Mouse (Mus musculus): ENCODE results near the gene Tmprss13. TPM values are rescaled to one million over a fixed set of nuclear protein-coding genes. Genes with fewer than 3 reads are reported as not detected.

Tmprss13 gene
- polyA plus RNA-seq (2015; fragmentation: Nextera tagmentation; extraction: Ambion mirVana) = 17.5 and 19.6 TPM in 2 replicates

DNA sequence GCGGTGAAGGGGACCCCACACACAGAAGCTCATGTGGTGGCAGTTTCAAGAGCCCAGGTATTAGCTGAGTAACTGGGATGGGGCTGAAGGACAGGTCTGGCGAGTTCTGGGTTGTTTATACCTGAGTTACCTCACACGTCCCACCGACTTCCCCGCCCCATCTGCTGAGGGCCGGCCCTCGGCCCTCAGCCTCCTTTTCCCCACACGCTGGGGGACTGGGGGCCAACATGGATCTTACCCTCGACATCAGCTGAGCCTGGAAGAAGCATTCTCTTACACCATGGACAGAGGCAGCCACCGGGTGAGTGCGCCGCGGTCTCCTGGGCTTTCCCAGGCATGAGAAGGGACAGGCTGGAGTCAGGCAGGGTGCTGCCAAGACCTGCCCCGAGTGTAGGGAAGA lies at the start of gene Tmprss13:
TSS of gene Tmprss13 (plus strand) at position 246 of the 400 bp plus-strand sequence.

DNA sequence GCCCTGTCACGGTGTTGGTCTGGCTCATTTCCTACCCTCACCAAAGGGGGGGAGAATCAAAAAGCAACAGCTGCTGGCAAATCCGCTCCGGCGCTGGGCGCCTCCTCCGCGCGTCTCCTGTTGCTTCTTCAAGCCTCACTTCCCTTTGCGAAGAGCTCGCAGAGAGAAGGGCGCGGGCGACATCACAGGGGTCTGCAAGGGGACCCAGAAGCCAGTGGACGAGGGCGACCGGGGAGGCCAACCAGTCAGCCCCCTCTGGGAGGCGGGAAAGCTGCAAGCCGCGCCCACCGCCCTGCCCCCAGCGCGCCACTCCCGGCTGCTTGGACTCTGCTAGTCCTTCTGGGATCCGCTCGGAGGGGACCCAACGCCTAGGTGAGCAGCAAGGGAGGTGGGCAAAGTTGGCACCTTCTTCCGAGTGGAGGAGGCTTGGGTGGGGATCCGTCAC lies 51.2 kb downstream of the Tmprss13 start, which contains the start of gene Fxyd6:
TSS of gene Fxyd6 (plus strand) at position 69 of the 445 bp plus-strand sequence.

Other genes starting within 250 kb of the Tmprss13 start
- gene Jaml, start 239.9 kb upstream of the Tmprss13 start, polyA plus RNA-seq (2015; fragmentation: Nextera tagmentation; extraction: Ambion mirVana) = 0.10 and 0.18 TPM in 2 replicates
- 0.29 and 0.36 TPM in 2 replicates for gene Scn2b, start 201.3 kb upstream of the Tmprss13 start, polyA plus RNA-seq (2015; fragmentation: Nextera tagmentation; extraction: Ambion mirVana)
- gene Scn4b, start 180.7 kb upstream of the Tmprss13 start, polyA plus RNA-seq (2015; fragmentation: Nextera tagmentation; extraction: Ambion mirVana) = 0.04 and 0.05 TPM in 2 replicates
- 0.07 and 0.08 TPM in 2 replicates for gene BC049352, start 137.1 kb upstream of the Tmprss13 start, polyA plus RNA-seq (2015; fragmentation: Nextera tagmentation; extraction: Ambion mirVana)
- gene Tmprss4, start 115.0 kb upstream of the Tmprss13 start, polyA plus RNA-seq (2015; fragmentation: Nextera tagmentation; extraction: Ambion mirVana) = 1.6 TPM in 2 replicates
- 0.87 and 2.2 TPM in 2 replicates for gene Il10ra, start 50.0 kb upstream of the Tmprss13 start, polyA plus RNA-seq (2015; fragmentation: Nextera tagmentation; extraction: Ambion mirVana)
- 49.8 and 54.6 TPM in 2 replicates for gene Fxyd6, start 51.1 kb downstream of the Tmprss13 start, polyA plus RNA-seq (2015; fragmentation: Nextera tagmentation; extraction: Ambion mirVana)
- 3.1 and 3.2 TPM in 2 replicates for gene Fxyd2, start 80.6 kb downstream of the Tmprss13 start, polyA plus RNA-seq (2015; fragmentation: Nextera tagmentation; extraction: Ambion mirVana)
- 0.88 and 1.3 TPM in 2 replicates for gene Dscaml1, start 107.5 kb downstream of the Tmprss13 start, polyA plus RNA-seq (2015; fragmentation: Nextera tagmentation; extraction: Ambion mirVana)

Measured in urinary bladder, postnatal 0 days (tissue).